Mouse (Mus musculus) MEL (cell line): ENCODE results near the gene Ppp1r14c. TPM values are rescaled to one million over a fixed set of nuclear protein-coding genes. Genes with fewer than 3 reads are reported as not detected.
"Not testable (repeated sequence)": the region's sequence is repeated elsewhere in the genome, so short reads cannot be mapped to it uniquely, and the experiment has no call there.

Experiments
- DNase-seq: peaks from one replicate; pipeline ENCODE4 v3.0.0; 2011; ENCODE audit warnings: low read depth, low spot score
- H3K27ac ChIP-seq: 2 replicates; pipeline ENCODE4 v1.5.1; 2012; ENCODE audit warnings: low read depth, mild to moderate bottlenecking, control low read depth, low read length, moderate library complexity; ENCODE audit not compliant: control insufficient read depth
- H3K27me3 ChIP-seq, 2 experiments: fragments of 150-350 bp in 1 of 2; sonication (generic) in 1 of 2; 2 replicates each; pipeline ENCODE4 v1.6.1; 2012; ENCODE audit warnings: low read length in 2 of 2, mild to moderate bottlenecking in 2 of 2, improper control_type of control experiment in 1 of 2, moderate library complexity in 1 of 2; ENCODE audit not compliant: insufficient read depth in 2 of 2, control insufficient read depth in 1 of 2
- H3K36me3 ChIP-seq, 2 experiments: 2 replicates each; pipeline ENCODE4 v1.6.1; 2012 to 2014; ENCODE audit warnings: low read length in 2 of 2, improper control_type of control experiment in 1 of 2, inconsistent platforms in 1 of 2, mild to moderate bottlenecking in 1 of 2; ENCODE audit not compliant: insufficient read depth in 2 of 2, control insufficient read depth in 1 of 2
- H3K4me1 ChIP-seq, 2 experiments: fragments of 150-350 bp in 1 of 2; sonication (generic) in 1 of 2; 2 replicates each; pipeline ENCODE4 v1.6.1; 2012; ENCODE audit warnings: low read length in 2 of 2, improper control_type of control experiment in 1 of 2, mild to moderate bottlenecking in 1 of 2; ENCODE audit not compliant: insufficient read depth in 2 of 2, control insufficient read depth in 1 of 2
- H3K4me3 ChIP-seq, 2 experiments: fragments of 150-350 bp in 1 of 2; sonication (generic) in 1 of 2; 2 replicates each; pipeline ENCODE4 v1.5.1; 2012; ENCODE audit warnings: low read depth in 2 of 2, low read length in 2 of 2, mild to moderate bottlenecking in 2 of 2, moderate library complexity in 2 of 2, control low read depth in 1 of 2, improper control_type of control experiment in 1 of 2; ENCODE audit not compliant: control insufficient read depth in 1 of 2, insufficient read depth in 1 of 2
- H3K79me2 ChIP-seq: 2 replicates; pipeline ENCODE4 v1.6.1; 2012; ENCODE audit warnings: mild to moderate bottlenecking, low read length, moderate library complexity; ENCODE audit not compliant: control insufficient read depth, poor library complexity, insufficient read depth
- H3K9ac ChIP-seq: 2 replicates; pipeline ENCODE4 v1.6.1; 2012; ENCODE audit warnings: low read depth, mild to moderate bottlenecking, control low read depth, low read length, moderate library complexity; ENCODE audit not compliant: control insufficient read depth, poor library complexity, severe bottlenecking
- H3K9me3 ChIP-seq: fragments of 150-350 bp; sonication (generic); replicated peaks from 2 replicates; pipeline ENCODE4 v1.6.1; 2012; ENCODE audit warnings: mild to moderate bottlenecking, low read length, improper control_type of control experiment, moderate library complexity; ENCODE audit not compliant: insufficient read depth
- CTCF ChIP-seq, 3 experiments: IDR thresholded peaks in 2 of 3; conservative IDR thresholded peaks in 1 of 3; 2 replicates each; pipeline ENCODE4 v1.5.1; 2011 to 2012; ENCODE audit warnings: low read length in 3 of 3, low read depth in 2 of 3, mild to moderate bottlenecking in 2 of 3, improper control_type of control experiment in 1 of 3, inconsistent platforms in 1 of 3, mixed read lengths in 1 of 3, moderate library complexity in 1 of 3; ENCODE audit not compliant: control insufficient read depth in 1 of 3, insufficient read depth in 1 of 3, poor library complexity in 1 of 3, severe bottlenecking in 1 of 3
- E2F4 ChIP-seq: IDR thresholded peaks from 2 replicates; pipeline ENCODE4 v1.6.1; 2011; ENCODE audit warnings: low read depth, low read length, improper control_type of control experiment, borderline replicate concordance
- EP300 ChIP-seq, 2 experiments: IDR thresholded peaks; 2 replicates each; pipeline ENCODE4 v1.6.1; 2011; ENCODE audit warnings: improper control_type of control experiment in 2 of 2, low read length in 2 of 2, low read depth in 1 of 2, mild to moderate bottlenecking in 1 of 2
- GATA1 ChIP-seq: IDR thresholded peaks from 2 replicates; pipeline ENCODE4 v1.6.1; 2011; ENCODE audit warnings: low read depth, low read length, improper control_type of control experiment
- KAT2A ChIP-seq: conservative IDR thresholded peaks from 2 replicates; pipeline ENCODE4 v1.6.1; 2012; ENCODE audit warnings: low read depth, low read length, improper control_type of control experiment, inconsistent platforms
- MAX ChIP-seq: IDR thresholded peaks from 2 replicates; pipeline ENCODE4 v1.6.1; 2011; ENCODE audit warnings: low read length, improper control_type of control experiment
- MAZ ChIP-seq: IDR thresholded peaks from 2 replicates; pipeline ENCODE4 v1.6.1; 2012; ENCODE audit warnings: low read depth, mild to moderate bottlenecking, inconsistent platforms, low read length, improper control_type of control experiment
- MXI1 ChIP-seq: IDR thresholded peaks from 2 replicates; pipeline ENCODE4 v1.6.1; 2011; ENCODE audit warnings: mild to moderate bottlenecking, low read depth, low read length, improper control_type of control experiment
- NELFE ChIP-seq: IDR thresholded peaks from 2 replicates; pipeline ENCODE4 v1.6.1; 2011; ENCODE audit warnings: low read depth, low read length, improper control_type of control experiment
- NRF1 ChIP-seq: IDR thresholded peaks from 2 replicates; pipeline ENCODE4 v1.6.1; 2014; ENCODE audit warnings: low read depth, mild to moderate bottlenecking, inconsistent platforms, low read length, improper control_type of control experiment, moderate library complexity; ENCODE audit not compliant: poor library complexity, insufficient read depth, severe bottlenecking
- POLR2A ChIP-seq, 2 experiments: IDR thresholded peaks; 2 replicates each; pipeline ENCODE4 v1.6.1; 2011 to 2012; ENCODE audit warnings: low read length in 2 of 2, mild to moderate bottlenecking in 2 of 2, control low read depth in 1 of 2, improper control_type of control experiment in 1 of 2, low read depth in 1 of 2, moderate library complexity in 1 of 2; ENCODE audit not compliant: control insufficient read depth in 1 of 2, insufficient read depth in 1 of 2, poor library complexity in 1 of 2
- POLR2AphosphoS2 ChIP-seq: IDR thresholded peaks from 2 replicates; pipeline ENCODE4 v1.6.1; 2011; ENCODE audit warnings: low read length, improper control_type of control experiment
- TAL1 ChIP-seq: IDR thresholded peaks from 2 replicates; pipeline ENCODE4 v1.6.1; 2012; ENCODE audit warnings: mild to moderate bottlenecking, inconsistent platforms, low read length, moderate library complexity, mixed read lengths
- TBP ChIP-seq: IDR thresholded peaks from 2 replicates; pipeline ENCODE4 v1.8.0; 2011; ENCODE audit warnings: low read depth, low read length, improper control_type of control experiment
- TCF12 ChIP-seq: IDR thresholded peaks from 2 replicates; pipeline ENCODE4 v1.6.1; 2014; ENCODE audit warnings: low read depth, mild to moderate bottlenecking, inconsistent platforms, low read length, improper control_type of control experiment, moderate library complexity
- UBTF ChIP-seq: IDR thresholded peaks from 2 replicates; pipeline ENCODE4 v1.6.1; 2012; ENCODE audit warnings: low read depth, mild to moderate bottlenecking, inconsistent platforms, low read length, improper control_type of control experiment, moderate library complexity, borderline replicate concordance; ENCODE audit not compliant: insufficient read depth
- USF2 ChIP-seq, 2 experiments: IDR thresholded peaks; 2 replicates each; pipeline ENCODE4 v1.6.1; 2011 to 2012; ENCODE audit warnings: improper control_type of control experiment in 2 of 2, low read length in 2 of 2, borderline replicate concordance in 1 of 2, inconsistent platforms in 1 of 2, low read depth in 1 of 2, mild to moderate bottlenecking in 1 of 2; ENCODE audit not compliant: insufficient read depth in 1 of 2
- polyA plus RNA-seq, 2 experiments: library from polyadenylated mRNA; stranded (reverse) in 1 of 2; unstranded in 1 of 2; fragments of >175 nt in 1 of 2; fragments of >200 nt in 1 of 2; gene quantifications; 2 replicates each; pipeline versions ENCODE4 v1.2.1 to v1.2.4; 2012; ENCODE audit warnings: low replicate concordance in 2 of 2, low read depth in 1 of 2; ENCODE audit not compliant: insufficient read length in 2 of 2, insufficient read depth in 1 of 2, missing spikeins in 1 of 2
- total RNA-seq: library from RNA; depleted of rRNA; stranded (reverse); fragments of 300-350 nt; gene quantifications from 2 replicates; pipeline ENCODE4 v1.2.3, GENCODE M21; 2012

The Ppp1r14c gene
- total and polyA plus RNA-seq, 3 experiments = not detected

GRCm38 (mm10) chr10:3479772-3480171 is 113.9 kb downstream of the Ppp1r14c start:
- no peak for DNase-seq
- Histone ChIP-seq H3K79me2 (no peaks in the 10 kb centered on the region), H3K9me3 (no peaks in the 10 kb centered on the region), H3K36me3 (no peaks in the 10 kb centered on the region), H3K4me3 (no peak overlapping the region), H3K27me3 (no peaks in the 10 kb centered on the region), H3K9ac (no peak overlapping the region), H3K4me1 (no peaks in the 10 kb centered on the region), H3K27ac (no peak overlapping the region)
- TF ChIP-seq CTCF (IDR thresholded peaks at IDR 0.05 in 2 of 3, conservative IDR thresholded peaks at IDR 0.05 in 1 of 3; ENCODE audit: control insufficient read depth in 1 of 3, insufficient read depth in 1 of 3, low read depth in 2 of 3, low read length in 3 of 3, poor library complexity in 1 of 3, severe bottlenecking in 1 of 3) (no peak), TAL1 (no peak), E2F4 (no peak), UBTF (no peak), POLR2AphosphoS2 (no peak), NELFE (no peak), TCF12 (no peak)

- H3K36me3 ChIP-seq = no peaks in the 10 kb centered on the region
- no peaks in the 10 kb centered on the region for H3K27me3 ChIP-seq
- H3K9me3 ChIP-seq = no peaks in the 10 kb centered on the region
- H3K9ac ChIP-seq = no peak overlapping the region
- H3K27ac ChIP-seq = no peak overlapping the region
- H3K4me1 ChIP-seq = no peaks in the 10 kb centered on the region
- TF ChIP-seq TBP = no peak
- no peak for TF ChIP-seq KAT2A
- TF ChIP-seq E2F4 = no peak
- TF ChIP-seq MAZ = no peak
- no peak for TF ChIP-seq NRF1
- no peak for TF ChIP-seq MXI1
- TF ChIP-seq MAX = no peak
- TF ChIP-seq GATA1 = no peak
- H3K79me2 ChIP-seq = no peaks in the 10 kb centered on the region
- H3K4me3 ChIP-seq = no peak overlapping the region
- no peak for DNase-seq
Measured at GRCm38 (mm10) chr10:3490052-3490451, 124.2 kb downstream of the Ppp1r14c start.

- Histone ChIP-seq H3K79me2 (no peaks in the 10 kb centered on the region), H3K4me1 (no peaks in the 10 kb centered on the region), H3K4me3 (no peak overlapping the region), H3K27me3 (no peaks in the 10 kb centered on the region), H3K9ac (no peak overlapping the region), H3K9me3 (no peaks in the 10 kb centered on the region), H3K36me3 (no peaks in the 10 kb centered on the region), H3K27ac (no peak overlapping the region)
- DNase-seq = no peak
- TF ChIP-seq GATA1 (no peak), E2F4 (no peak), EP300 (IDR thresholded peaks at IDR 0.05; ENCODE audit: low read depth in 1 of 2, low read length in 2 of 2) (no peak), USF2 (IDR thresholded peaks at IDR 0.05; ENCODE audit: borderline replicate concordance in 1 of 2, insufficient read depth in 1 of 2, low read depth in 1 of 2, low read length in 2 of 2) (no peak), NELFE (no peak), TAL1 (no peak), MAZ (no peak), TBP (no peak), POLR2A (IDR thresholded peaks at IDR 0.05; ENCODE audit: control insufficient read depth in 1 of 2, insufficient read depth in 1 of 2, low read depth in 1 of 2, low read length in 2 of 2, poor library complexity in 1 of 2) (no peak)
Measured at GRCm38 (mm10) chr10:3496791-3497190, 130.9 kb downstream of the Ppp1r14c start.

GRCm38 (mm10) chr10:3500846-3501245 is 135.0 kb downstream of the Ppp1r14c start:
- H3K9ac ChIP-seq, H3K4me3 ChIP-seq, H3K27me3 ChIP-seq, DNase-seq, H3K9me3 ChIP-seq, H3K36me3 ChIP-seq, H3K27ac ChIP-seq, H3K79me2 ChIP-seq, H3K4me1 ChIP-seq: not testable (repeated sequence)
